Mouse (Mus musculus) left cerebral cortex, adult 18-20 months (tissue): ENCODE results near the gene Snrnp48. TPM values are rescaled to one million over a fixed set of nuclear protein-coding genes. Genes with fewer than 3 reads are reported as not detected.

Experiments used
- DNase-seq, 2 experiments: peaks; one replicate each; pipeline ENCODE4 v3.0.0; 2021 to 2022; ENCODE audit warnings: low spot score in 2 of 2, mixed read lengths in 1 of 2
- long read RNA-seq, 2 experiments: library from polyadenylated mRNA; stranded (forward); transcript quantifications; one replicate each; pipeline ENCODE4 v2.0.0; 2021
- total RNA-seq, 2 experiments: library from RNA; stranded (reverse); gene quantifications; 2 replicates each; pipeline ENCODE4 v1.2.3; 2021

Gene Snrnp48
- 10 to 100 TPM; 20.3 to 23.4 TPM for total RNA-seq
- long read RNA-seq, experiment 1, transcript Snrnp48-201 (9 exons, 1,785 nt) = major isoform, 14 of 32 reads
- long read RNA-seq, experiment 1, partial matches to known transcripts = 7 of 32 reads
- long read RNA-seq, experiment 1, other reads (novel, unspliced or antisense) = 8 of 32 reads
- long read RNA-seq, experiment 2, partial matches to known transcripts = 1 of 7 reads
- long read RNA-seq, experiment 2, other reads (novel, unspliced or antisense) = 4 of 7 reads

DNA sequence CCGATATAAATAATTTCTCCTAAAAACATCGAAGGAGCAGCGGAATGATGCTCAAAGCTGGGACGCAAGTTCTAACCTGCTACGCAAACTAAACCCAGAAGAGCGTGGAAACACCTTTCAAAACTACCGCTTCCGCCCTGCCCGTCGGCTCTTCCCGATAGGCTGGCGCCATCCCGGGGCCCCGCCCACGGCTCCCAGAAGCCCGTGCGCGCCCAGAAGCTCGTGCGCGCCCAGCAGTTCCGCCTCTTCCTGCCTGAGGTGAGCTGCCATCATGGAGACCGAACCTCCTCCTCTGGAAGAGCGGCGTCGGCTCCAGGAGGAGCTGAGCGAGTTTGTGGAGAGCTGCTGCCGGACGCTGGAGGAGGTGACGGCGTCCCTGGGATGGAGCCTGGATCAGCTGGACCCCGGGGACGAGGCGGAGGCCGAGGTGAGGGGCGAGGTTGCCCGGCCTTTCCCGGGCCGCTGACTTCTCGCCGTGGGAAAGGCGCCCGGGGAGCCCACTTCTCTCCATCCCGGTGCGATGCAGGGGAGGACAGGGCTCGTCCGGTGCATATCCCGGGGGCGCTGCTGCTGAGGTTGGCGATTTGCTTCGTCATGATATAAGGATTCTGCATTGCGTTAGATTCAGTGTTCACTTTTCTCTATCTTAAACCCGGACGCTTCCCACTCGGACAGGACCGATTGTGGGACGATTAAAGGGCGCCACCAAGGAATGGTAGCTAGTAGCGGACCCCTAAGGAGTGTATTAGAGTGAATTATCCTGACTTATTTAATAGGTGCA, at the start of gene Snrnp48:
TSS of gene Snrnp48 (plus strand) at position 237 of the 781 bp plus-strand sequence.
- peak; percentile 85 to 92 for DNase-seq

DNA sequence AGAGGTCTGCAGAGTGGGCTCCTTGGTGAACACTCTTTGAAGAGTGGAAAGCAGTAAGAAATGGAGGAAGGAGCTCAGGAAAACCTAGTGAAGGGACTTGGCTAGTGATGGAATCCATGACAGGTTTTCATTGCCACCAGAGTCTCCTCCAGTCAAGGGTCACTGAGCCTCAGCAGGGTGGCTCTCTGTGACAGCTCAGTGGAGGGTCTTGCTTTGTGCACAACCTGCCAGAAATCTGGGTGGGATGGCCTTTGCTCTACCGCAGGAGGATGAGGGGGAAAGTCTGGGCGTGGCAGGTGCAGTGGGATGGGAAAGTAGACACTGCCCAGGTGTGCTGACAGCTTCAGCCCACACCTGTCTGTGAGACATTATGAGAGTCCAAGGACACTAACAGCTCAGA, 49.2 kb upstream of the Snrnp48 start:
- DNase-seq = no peak

DNA sequence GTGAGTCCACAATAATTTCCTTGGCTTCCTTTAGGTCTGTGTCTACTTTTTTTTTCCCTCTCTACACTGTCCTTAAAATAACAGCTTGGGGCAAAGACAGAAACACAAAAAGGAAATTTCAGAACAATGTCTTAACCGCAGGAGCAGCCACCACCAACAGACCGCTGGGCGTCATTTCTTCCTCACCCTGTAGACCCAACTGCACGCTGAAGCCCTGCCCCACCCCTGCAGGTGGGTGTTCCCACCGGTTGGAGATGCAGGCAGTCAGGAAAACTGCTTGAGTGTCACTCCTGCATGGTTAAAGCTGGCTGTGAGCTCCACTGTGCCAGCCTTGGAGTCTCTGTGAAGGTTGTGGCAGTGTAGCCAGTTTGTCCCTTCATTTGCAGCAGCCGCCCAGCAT, 47.1 kb upstream of the Snrnp48 start:
- no peak for DNase-seq

DNA sequence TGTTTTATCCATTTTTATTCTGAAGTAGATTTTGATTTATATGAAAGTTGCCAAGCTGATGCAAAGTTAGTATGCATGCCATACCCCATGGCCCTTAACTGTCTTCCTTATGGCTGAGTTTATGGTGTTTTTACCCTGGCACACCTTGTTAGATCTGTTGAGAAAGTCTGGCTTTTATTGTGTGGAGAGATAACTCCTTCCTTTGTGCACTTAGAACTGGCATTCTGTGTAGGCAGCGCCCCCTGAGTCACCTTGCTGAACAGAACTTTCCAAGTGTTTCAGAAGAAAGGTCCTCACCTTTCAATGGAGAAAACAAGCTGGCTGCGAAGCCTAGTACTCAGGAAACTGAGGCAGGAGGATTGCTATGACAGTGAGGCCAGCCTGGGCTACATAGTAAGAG, 42.7 kb upstream of the Snrnp48 start:
- no peak for DNase-seq

DNA sequence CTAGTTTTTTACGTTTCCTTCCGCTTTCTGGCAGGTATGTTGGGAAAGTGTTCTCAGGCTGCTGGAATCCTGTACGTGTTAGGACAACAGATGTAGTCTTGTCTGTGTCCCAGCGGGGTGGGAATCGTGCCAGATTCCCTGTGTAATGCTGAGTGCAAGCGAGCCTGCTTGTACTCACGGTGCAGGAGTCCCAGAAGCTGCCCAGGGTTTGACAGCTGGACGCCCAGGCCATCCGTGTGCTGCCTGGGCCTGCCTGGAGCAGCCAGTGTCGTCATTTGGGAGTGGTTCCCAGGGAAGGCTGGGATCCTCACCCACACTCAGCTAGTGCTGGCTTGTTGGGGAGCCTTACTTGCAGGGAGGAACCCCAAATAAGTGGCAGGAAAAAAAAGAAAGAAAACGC, 42.1 kb upstream of the Snrnp48 start:
- peak in 1 of 2 experiments; percentile 5 for DNase-seq

DNA sequence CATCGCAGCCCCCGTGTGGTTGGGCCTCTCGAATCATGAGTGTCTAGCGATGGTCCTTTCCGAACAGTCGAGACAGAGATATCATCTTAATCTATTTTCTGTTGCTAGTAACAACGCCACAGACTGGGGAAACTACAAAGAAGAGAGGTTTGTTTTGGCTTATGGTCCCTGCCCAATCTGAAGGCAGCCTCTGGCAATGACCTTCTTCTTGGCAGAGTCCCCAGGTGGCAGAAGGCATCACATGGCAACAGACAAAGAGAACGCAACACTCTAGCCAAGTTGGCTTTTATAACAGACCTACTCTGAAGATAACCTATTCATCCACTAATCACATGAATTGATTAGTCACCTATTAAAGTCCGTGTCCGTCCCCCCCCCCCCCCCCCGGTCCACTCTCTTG, 39.8 kb upstream of the Snrnp48 start:
- no peak for DNase-seq

DNA sequence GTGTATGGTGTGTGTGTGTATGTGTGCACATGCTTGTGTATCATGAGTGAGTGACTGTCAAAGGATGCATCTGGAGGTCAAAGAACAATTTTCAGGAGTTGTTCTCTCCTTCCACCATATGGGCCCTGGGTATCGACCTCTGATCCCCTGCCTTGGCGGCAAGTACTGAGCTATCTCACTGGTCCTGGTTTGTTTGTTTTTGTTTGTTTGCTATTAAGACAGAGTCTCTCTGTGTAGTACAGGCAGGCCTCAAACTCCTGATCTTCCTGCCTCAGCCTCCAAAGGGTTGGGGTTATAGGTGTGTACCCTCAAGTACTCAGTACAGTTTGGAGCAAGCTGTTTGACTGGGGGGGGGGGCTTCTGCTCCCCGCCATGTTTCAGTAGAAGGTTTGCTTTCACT, 37.7 kb upstream of the Snrnp48 start:
- no peak for DNase-seq

DNA sequence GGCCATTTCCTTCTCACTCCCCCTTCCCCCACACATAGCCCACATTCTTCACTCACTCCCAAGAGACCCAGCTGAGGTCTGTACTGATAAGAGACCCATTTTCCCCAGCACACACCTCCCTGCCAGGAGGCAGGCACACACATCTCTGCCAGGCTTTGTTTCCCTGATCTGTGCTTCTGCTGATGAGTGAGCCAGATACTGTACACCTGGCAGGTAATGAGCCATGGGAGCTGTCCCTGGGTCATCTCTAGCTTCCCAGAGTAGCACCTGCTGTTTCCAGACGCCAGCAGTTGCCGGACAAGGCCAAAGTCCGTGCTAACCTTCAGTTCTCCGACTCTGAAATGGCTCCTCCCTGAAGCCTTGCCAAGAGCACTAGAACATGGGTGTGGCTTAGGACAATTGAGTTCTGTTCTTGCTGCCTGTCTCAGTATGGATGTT, 34.0 kb upstream of the Snrnp48 start:
- no peak for DNase-seq

DNA sequence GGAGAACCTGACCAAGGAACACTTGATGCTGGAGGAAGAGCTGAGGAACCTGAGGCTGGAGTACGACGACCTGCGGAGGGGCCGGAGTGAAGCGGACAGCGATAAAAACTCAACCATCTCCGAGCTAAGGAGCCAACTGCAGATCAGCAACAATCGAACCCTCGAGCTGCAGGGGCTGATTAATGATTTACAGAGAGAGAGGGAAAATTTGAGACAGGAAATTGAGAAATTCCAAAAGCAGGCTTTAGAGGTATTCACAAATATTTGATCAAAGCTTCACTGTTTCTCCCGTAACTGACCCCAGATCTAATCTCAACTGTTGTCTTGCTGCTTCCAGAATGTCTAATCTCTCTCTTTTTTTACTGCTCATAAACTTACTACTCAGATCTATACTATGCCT, 11.3 kb upstream of the Snrnp48 start:
- DNase-seq = no peak

DNA sequence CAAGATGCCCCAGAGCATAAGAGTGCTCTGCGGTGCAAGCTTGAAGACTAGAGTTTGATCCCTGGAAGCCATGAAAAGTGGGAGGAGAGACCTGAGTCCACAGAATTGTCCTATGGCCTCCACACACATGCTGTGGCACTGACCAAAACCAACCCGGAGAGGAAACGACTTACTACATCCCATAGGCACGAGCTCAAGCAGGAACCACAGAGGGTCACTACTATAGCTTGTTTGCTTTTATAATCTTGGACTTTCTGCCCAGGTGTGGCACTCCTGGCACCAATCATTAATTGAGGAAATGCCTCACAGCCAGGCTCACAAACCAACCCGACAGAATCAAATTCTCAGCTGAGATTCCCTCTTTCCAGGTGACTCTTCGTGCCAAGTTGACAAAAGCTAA, 3.3 kb upstream of the Snrnp48 start:
- DNase-seq = no peak

DNA sequence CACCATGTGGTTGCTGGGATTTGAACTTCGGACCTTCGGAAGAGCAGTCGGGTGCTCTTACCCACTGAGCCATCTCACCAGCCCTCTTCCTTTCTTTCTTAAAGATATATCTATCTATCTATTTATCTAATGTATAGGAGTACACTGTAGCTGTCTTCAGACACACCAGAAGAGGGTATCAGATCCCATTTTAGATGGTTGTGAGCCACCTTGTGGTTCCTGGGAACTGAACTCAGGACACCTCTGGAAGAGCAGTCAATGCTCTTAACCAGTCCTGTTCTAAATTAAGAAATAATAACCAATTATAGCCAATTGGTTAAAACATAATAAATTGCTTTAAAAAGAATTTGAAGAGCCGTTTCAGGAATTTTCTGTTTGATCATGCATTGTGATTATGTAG, 567 bp upstream of the Snrnp48 start:
- DNase-seq = no peak

DNA sequence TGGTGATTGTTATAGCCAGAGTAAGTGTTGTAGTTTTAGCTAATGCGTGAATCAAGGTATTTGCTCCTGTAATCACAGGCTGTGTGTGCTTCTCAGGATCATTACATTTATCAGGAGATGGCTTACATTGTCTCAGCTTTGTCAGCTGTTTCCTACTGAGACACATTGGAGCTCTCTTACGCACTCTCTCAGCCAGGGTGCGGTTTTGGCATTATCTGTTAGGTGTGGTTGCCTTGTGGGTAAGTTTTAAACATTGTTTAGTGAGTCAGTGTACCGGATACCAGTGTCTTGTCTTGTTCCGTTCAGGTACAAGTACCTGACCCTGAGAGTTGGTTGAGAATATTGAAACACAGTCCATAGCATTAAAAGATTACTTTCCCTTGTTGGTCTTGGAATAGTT, 6.4 kb downstream of the Snrnp48 start:
- DNase-seq = no peak

DNA sequence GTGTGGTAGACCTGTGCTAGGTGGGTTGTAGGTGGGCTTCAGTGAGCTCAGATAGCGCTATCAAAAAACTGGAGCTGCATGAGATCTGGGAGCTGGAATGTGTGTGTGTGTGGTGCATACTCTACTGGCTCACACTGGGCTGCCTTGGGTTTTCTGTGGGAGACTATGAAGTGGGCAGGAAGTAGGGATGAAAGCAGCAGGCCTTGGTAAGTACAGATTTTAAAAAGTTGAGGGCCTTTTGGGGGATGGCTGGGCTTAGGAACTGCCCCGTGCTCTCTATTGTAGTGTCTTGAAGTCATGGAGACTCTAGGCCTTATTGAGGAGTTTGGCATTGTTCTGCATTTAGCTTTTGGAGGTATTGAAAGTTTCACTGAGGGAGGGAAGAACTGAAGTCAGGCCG, 13.9 kb downstream of the Snrnp48 start:
- no peak for DNase-seq

DNA sequence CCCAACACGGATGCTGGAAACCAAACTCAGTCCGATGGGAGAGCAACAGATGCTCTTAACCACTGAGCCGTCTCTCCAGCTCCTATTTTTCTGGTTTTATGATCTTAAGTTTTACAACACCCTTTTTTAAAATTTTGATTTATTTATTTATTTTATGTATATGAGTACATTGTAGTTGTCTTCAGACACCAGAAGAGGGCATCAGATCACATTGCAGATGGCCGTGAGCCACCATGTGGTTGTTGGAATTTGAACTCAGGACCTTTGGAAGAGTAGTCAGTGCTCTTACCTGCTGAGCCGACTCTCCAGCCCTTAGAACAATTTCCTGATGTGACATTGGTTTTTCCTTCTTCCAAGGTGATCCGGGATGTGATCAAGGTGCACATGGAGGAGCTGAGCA, 15.6 kb downstream of the Snrnp48 start:
- no peak for DNase-seq

DNA sequence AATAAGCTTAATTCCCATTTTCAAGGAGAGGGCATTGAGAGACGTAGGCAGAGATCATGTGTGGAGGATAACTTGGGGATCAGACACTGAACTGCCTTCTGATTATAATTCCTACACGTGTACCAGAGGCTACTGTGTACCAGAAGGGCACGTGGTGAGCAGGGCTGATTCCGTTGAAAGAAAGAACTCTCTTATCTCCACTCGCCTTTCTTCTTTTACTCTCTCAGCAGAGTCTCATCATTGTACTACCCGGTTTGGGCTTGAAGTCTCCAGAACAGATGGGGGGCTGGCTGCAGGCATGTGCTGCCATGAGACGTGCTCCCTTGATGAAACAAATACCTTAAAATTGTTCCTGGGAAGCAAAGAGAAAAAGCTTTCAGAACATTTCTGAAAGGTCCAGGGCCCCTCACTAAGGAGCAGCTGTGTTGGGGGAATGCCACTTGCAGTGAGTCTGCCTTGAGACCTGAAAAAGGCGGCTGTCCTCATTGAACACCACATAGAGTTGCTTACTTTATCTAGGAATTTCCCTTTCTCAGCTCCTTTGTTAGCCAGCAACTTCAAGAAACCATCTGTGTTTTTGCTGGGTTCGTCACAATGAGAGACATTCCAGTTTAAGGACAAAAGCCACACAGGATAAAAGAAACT, 25.6 kb downstream of the Snrnp48 start:
- DNase-seq = no peak

DNA sequence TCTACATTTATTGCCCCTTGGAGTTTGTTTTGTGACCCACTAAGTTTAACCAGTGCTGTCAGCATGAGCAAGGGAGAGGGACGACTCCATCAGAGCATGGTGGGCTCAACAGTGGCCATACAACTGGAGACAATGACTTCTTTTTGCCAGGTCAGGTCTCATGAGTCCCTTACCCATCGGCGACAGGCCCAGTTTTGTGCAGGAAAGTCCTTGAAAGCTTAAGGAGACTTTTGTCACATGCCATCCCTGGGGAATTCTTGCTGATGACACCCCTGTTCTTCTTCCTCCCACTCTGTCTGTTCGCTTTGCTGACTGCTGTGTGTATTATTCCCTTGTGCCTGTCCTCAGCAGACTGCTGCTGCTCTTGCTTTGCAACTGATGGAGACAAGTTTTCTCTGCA, 27.7 kb downstream of the Snrnp48 start:
- DNase-seq = no peak

DNA sequence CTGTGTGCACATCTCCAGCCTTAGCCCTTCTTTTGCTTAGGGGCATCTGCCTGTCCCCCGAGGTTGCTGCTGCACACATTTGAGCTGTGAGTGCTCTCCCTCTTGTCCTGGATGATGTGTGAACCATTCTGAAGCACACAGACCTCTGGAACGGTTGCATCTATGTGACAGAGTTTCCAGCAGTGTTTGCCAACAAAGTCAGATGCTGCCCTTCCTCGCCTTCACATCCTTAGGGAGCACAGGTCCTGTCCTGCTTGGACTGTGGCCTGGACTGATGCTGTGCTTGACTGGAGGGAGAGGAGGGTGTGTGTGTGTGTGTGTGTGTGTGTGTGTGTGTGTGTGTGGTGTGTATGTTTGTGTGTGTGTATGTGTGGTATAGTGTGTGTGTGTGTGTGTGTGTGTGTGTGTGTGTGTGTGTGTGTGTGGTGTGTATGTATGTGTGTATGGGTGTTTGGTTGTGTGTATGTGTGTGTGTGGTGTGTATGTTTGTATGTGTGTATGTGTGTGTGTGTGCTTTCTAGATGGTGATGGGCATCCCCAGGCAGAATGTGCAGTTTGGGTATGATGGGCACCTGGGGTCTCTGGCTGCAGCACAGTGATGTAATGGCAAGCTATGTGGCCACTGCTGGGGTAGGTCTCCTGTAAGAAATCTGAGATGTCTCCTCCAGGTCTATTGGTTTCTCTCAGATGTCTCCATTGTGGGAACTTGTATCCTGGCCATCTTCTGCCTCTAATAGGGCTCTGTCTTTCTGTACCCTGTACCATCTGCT, 28.3 kb downstream of the Snrnp48 start:
- no peak for DNase-seq

DNA sequence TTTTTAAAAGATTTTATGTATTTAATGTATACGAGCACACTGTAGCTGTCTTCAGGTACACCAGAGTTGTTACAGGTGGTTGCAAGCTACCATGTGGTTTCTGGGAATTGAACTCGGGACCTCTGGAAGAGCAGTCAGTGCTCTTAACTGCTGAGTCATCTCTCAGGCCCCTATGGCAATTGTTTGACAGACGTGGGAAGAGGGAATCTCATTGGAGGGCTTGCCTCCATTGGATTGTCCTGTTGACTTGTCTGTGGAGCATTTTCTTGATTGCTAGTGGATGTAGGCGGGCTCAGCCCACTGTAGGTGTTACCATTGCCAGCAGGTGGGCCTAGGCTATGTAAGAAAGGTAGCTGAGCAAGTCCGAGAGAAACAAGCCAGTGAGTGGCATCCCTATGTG, 29.9 kb downstream of the Snrnp48 start:
- no peak for DNase-seq

DNA sequence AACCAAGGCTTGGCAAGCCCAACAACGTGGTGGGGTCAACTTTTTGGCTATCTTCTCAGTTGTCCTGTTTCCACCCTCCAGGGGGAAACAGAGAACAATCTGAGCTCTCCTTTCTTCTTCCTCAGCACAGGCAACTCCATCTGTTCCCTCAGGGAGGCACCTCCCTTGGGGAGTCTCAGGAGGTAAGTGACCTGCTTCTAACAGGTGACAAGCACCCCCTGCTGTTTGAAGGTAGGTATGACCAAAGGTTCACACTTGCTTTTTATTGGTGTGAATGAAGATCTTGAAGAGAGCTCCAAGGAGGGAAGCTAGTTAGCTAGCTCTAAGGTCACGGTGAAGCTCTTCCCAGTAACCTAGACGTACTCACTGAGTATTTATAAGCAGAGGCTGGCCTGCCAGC, 30.6 kb downstream of the Snrnp48 start:
- DNase-seq = no peak

DNA sequence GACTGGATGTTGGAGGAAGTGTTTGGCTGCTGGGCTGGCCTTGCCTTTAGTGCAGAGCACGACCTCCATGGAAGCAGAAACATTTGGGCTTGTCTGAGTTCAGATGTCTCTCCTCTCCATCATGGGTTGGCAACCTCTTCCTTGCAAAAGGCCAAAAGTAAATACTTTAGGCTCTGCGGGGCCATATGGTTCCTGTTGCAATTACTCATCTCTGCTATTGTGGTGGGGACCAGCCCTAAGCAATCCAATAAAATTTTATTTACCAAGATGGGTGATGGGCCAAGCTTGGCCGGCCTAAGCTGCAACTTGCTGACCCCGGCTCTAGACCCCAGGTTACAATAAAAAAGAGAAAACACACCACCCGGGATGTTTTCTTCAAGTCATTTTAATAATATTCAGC, 43.4 kb downstream of the Snrnp48 start:
- DNase-seq = no peak

DNA sequence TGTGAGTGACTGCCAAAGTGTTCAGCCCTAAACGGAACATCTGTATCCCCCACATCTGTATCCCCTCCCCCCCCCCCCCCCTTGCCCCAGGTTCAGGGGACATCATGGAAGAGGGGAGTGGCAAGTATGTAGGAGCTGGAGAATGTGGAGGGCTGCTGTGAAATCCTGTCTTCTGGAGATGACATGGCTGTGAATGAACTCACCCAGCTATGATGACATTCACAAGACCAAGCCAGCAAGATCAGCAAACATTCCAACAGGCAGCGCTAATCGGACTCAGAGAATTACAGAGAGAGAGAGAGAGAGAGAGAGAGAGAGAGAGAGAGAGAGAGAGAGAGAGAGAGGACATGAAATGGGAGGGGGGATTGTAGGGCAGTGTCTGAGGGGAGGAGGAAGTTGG, 46.5 kb downstream of the Snrnp48 start:
- no peak for DNase-seq

DNA sequence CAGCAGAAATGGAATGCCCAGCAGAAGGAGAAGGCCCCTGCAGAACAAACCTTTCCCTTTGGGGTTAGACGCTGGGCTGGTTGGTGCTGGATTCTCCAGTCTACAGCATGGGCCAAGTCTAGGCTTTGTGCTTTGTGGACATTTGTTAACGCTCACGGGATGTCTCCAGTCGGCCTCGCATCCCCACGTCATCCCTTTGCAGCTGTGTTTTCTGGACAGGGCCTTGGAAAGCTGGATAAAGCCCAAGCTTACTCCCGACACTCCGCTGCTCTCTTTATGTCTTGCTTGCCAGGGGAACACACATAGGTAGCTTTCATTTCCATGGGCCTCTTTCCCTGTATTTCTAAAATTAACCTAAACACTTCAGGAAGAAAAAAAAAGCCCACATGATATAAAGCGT, 49.0 kb downstream of the Snrnp48 start:
- DNase-seq = peak in 1 of 2 experiments; percentile 5
